Mouse (Mus musculus) midbrain, embryonic 14.5 days (tissue): Measurements from ENCODE around the gene Ntsr2. TPM values are rescaled to one million over a fixed set of nuclear protein-coding genes. Genes with fewer than 3 reads are reported as not detected.

ENCODE experiments used
- ATAC-seq: fragments of 200-750 bp; cut with Nextera tagmentation; 2 replicates; pipeline ENCODE4 v1.8.0; 2017; ENCODE audit warnings: moderate number of reproducible peaks, moderate library complexity; ENCODE audit not compliant: low FRiP score, low TSS enrichment
- DNase-seq: peaks from one replicate; pipeline ENCODE4 v3.0.0-alpha.2; 2015
- H3K27ac ChIP-seq: fragments of 300-500 bp; sonication (generic); replicated peaks from 2 replicates; pipeline ENCODE4 v1.5.1; 2014; ENCODE audit warnings: mild to moderate bottlenecking, low read depth, low read length, moderate library complexity
- H3K27me3 ChIP-seq: fragments of 300-500 bp; sonication (generic); 2 replicates; pipeline ENCODE4 v1.6.1; 2014; ENCODE audit warnings: low read length, control low read depth, mixed read lengths; ENCODE audit not compliant: control insufficient read depth, insufficient read depth
- H3K36me3 ChIP-seq: fragments of 300-500 bp; sonication (generic); 2 replicates; pipeline ENCODE4 v1.6.1; 2014; ENCODE audit warnings: low read length, control low read depth; ENCODE audit not compliant: control insufficient read depth, insufficient read depth
- H3K4me1 ChIP-seq: fragments of 300-500 bp; sonication (generic); 2 replicates; pipeline ENCODE4 v1.6.1; 2014; ENCODE audit warnings: mild to moderate bottlenecking, antibody characterized with exemption, low read length, control low read depth; ENCODE audit not compliant: control insufficient read depth, insufficient read depth
- H3K4me2 ChIP-seq: fragments of 300-500 bp; sonication (generic); 2 replicates; pipeline ENCODE4 v1.6.1; 2014; ENCODE audit warnings: mild to moderate bottlenecking, low read length, moderate library complexity
- H3K4me3 ChIP-seq: fragments of 300-500 bp; sonication (generic); replicated peaks from 2 replicates; pipeline ENCODE4 v1.5.1; 2014; ENCODE audit warnings: low read depth, low read length
- H3K9ac ChIP-seq: fragments of 300-500 bp; sonication (generic); replicated peaks from 2 replicates; pipeline ENCODE4 v1.6.1; 2014; ENCODE audit warnings: mild to moderate bottlenecking, low read length, moderate library complexity
- H3K9me3 ChIP-seq: fragments of 300-500 bp; sonication (generic); 2 replicates; pipeline ENCODE4 v1.6.1; 2016; ENCODE audit warnings: low read length, control low read depth, mixed read lengths; ENCODE audit not compliant: control insufficient read depth
- WGBS: fragments of 180-500 bp; shearing (Covaris S2); extraction: QIAGEN DNeasy Blood & Tissue Kit; methylation state at CpG from one replicate; pipeline ENCODE4 v1.1.7; 2014; 5-methylcytosine and 5-hydroxymethylcytosine counted together
- polyA plus RNA-seq: library from polyadenylated mRNA; unstranded; fragments of >200 nt; fragmentation: Nextera tagmentation; extraction: Ambion mirVana; gene quantifications from 2 replicates; pipeline ENCODE4 v1.2.1, GENCODE M21; 2014

Ntsr2 gene
- 1.00 and 1.1 TPM in 2 replicates for polyA plus RNA-seq

GRCm38 (mm10) chr12:16653332-16654093 lies at the start of gene Ntsr2:
Gene Ntsr2 (plus strand): TSS chr12:16653382.
- WGBS = 6% methylated on average over 58 of the region's 58 CpGs
- Histone ChIP-seq H3K4me3 (peak within 1 kb of the TSS; percentile 26), H3K27me3 (peaks cover 27% of the 10 kb centered on the region), H3K27ac (no peak within 1 kb of the TSS), H3K9me3 (no peaks in the 10 kb centered on the region), H3K36me3 (no peaks in the 10 kb centered on the region), H3K4me1 (peaks cover 7% of the 10 kb centered on the region; the same call in 1 of the 2 replicates), H3K4me2 (peak within 1 kb of the TSS; percentile 65), H3K9ac (no peak within 1 kb of the TSS; the same call in 1 of the 2 replicates)
- ATAC-seq = peak; percentile 86
- DNase-seq = peak; percentile 79

- Histone ChIP-seq H3K4me2 (no peak overlapping the region), H3K4me1 (no peaks in the 10 kb centered on the region), H3K27ac (no peak overlapping the region), H3K36me3 (no peaks in the 10 kb centered on the region), H3K27me3 (no peaks in the 10 kb centered on the region), H3K9ac (no peak overlapping the region), H3K4me3 (no peak overlapping the region), H3K9me3 (no peaks in the 10 kb centered on the region)
- WGBS = 75% methylated on average over 5 of the region's 5 CpGs
- no peak for DNase-seq
- no peak for ATAC-seq
Measured at GRCm38 (mm10) chr12:16605624-16606023, 47.6 kb upstream of the Ntsr2 start.

GRCm38 (mm10) chr12:16610936-16611335 lies 42.2 kb upstream of the Ntsr2 start, which contains the start of gene Lpin1:
Gene Lpin1 (minus strand): TSS chr12:16610966.
- ATAC-seq (no peak), DNase-seq (no peak)
- Histone ChIP-seq H3K27me3 (no peaks in the 10 kb centered on the region), H3K36me3 (no peaks in the 10 kb centered on the region), H3K27ac (no peak within 1 kb of the TSS), H3K9me3 (no peaks in the 10 kb centered on the region), H3K9ac (no peak within 1 kb of the TSS), H3K4me3 (no peak within 1 kb of the TSS), H3K4me1 (no peaks in the 10 kb centered on the region), H3K4me2 (no peak within 1 kb of the TSS)
- 93% methylated on average over 2 of the region's 2 CpGs for WGBS

GRCm38 (mm10) chr12:16614556-16614955 lies 38.6 kb upstream of the Ntsr2 start:
- H3K4me1 ChIP-seq = no peaks in the 10 kb centered on the region
- no peak overlapping the region for H3K9ac ChIP-seq
- no peak for ATAC-seq
- DNase-seq = no peak
- H3K27ac ChIP-seq = no peak overlapping the region
- H3K4me2 ChIP-seq = no peak overlapping the region
- H3K36me3 ChIP-seq = no peaks in the 10 kb centered on the region
- no peak overlapping the region for H3K4me3 ChIP-seq
- WGBS = 82% methylated on average over 3 of the region's 3 CpGs
- H3K27me3 ChIP-seq = no peaks in the 10 kb centered on the region
- H3K9me3 ChIP-seq = no peaks in the 10 kb centered on the region

- H3K4me3 ChIP-seq = no peak overlapping the region
- H3K36me3 ChIP-seq = no peaks in the 10 kb centered on the region
- H3K27ac ChIP-seq = no peak overlapping the region
- no peaks in the 10 kb centered on the region for H3K27me3 ChIP-seq
- no peak overlapping the region for H3K9ac ChIP-seq
- ATAC-seq (no peak), DNase-seq (no peak)
- H3K9me3 ChIP-seq = no peaks in the 10 kb centered on the region
- no peak overlapping the region for H3K4me2 ChIP-seq
- H3K4me1 ChIP-seq = no peaks in the 10 kb centered on the region
- 89% methylated on average over 2 of the region's 2 CpGs for WGBS
Measured at GRCm38 (mm10) chr12:16615738-16616137, 37.4 kb upstream of the Ntsr2 start.

GRCm38 (mm10) chr12:16618512-16619274 lies 34.5 kb upstream of the Ntsr2 start:
- ATAC-seq (peak; percentile 69), DNase-seq (peak; percentile 83)
- WGBS = 12% methylated on average over 12 of the region's 12 CpGs
- no peak overlapping the region for H3K27ac ChIP-seq
- H3K9ac ChIP-seq = no peak overlapping the region
- no peak overlapping the region for H3K4me3 ChIP-seq
- no peaks in the 10 kb centered on the region for H3K4me1 ChIP-seq
- no peaks in the 10 kb centered on the region for H3K27me3 ChIP-seq
- no peaks in the 10 kb centered on the region for H3K9me3 ChIP-seq
- H3K4me2 ChIP-seq = no peak overlapping the region
- no peaks in the 10 kb centered on the region for H3K36me3 ChIP-seq

GRCm38 (mm10) chr12:16619453-16619852 lies 33.7 kb upstream of the Ntsr2 start:
- H3K9ac ChIP-seq = no peak overlapping the region
- H3K27ac ChIP-seq = no peak overlapping the region
- H3K4me2 ChIP-seq = no peak overlapping the region
- H3K4me1 ChIP-seq = no peaks in the 10 kb centered on the region
- no peaks in the 10 kb centered on the region for H3K36me3 ChIP-seq
- no peaks in the 10 kb centered on the region for H3K27me3 ChIP-seq
- no peak overlapping the region for H3K4me3 ChIP-seq
- H3K9me3 ChIP-seq = no peaks in the 10 kb centered on the region
- DNase-seq (no peak), ATAC-seq (no peak)
- 83% methylated on average over 6 of the region's 6 CpGs for WGBS

- Histone ChIP-seq H3K36me3 (no peaks in the 10 kb centered on the region), H3K27ac (no peak overlapping the region), H3K4me3 (no peak overlapping the region), H3K4me1 (no peaks in the 10 kb centered on the region), H3K4me2 (no peak overlapping the region), H3K27me3 (no peaks in the 10 kb centered on the region), H3K9me3 (no peaks in the 10 kb centered on the region), H3K9ac (no peak overlapping the region)
- ATAC-seq (no peak), DNase-seq (no peak)
- WGBS = 90% methylated on average over 3 of the region's 3 CpGs
Measured at GRCm38 (mm10) chr12:16620230-16620629, 33.0 kb upstream of the Ntsr2 start.
